Mouse (Mus musculus) liver, adult 10 weeks (tissue): Measurements from ENCODE around the gene Gm5142. TPM values are rescaled to one million over a fixed set of nuclear protein-coding genes. Genes with fewer than 3 reads are reported as not detected.

Source experiments
- polyA plus RNA-seq: library from polyadenylated mRNA; stranded (reverse); fragments of 350-450 nt; fragmentation: Illumina TruSeq; extraction: RNeasy Lipid Tissue Mini Kit (QIAGEN cat#74804); gene quantifications from one replicate; pipeline ENCODE4 v1.2.3, GENCODE M21; 2014; ENCODE audit warnings: low read depth, low replicate concordance

Gm5142 gene
- not detected for polyA plus RNA-seq

GRCm38 (mm10) chr14:59178649-59179048 is at the start of gene Gm5142:
TSS of gene Gm5142 (minus strand) at chr14:59178749.

GRCm38 (mm10) chr14:59200711-59201603 is 22.4 kb upstream of the Gm5142 start, which contains the start of gene Rcbtb1:
TSS of gene Rcbtb1 (plus strand) at chr14:59201209.

GRCm38 (mm10) chr14:59142793-59143192 is 35.8 kb downstream of the Gm5142 start, which contains the start of gene 1700129C05Rik:
TSS of gene 1700129C05Rik (minus strand) at chr14:59142893.

Other genes with a start within 250 kb of the Gm5142 start
- gene 1700129C05Rik, start 35.9 kb downstream of the Gm5142 start, polyA plus RNA-seq = not detected
- gene Rcbtb1, start 22.5 kb upstream of the Gm5142 start, polyA plus RNA-seq = 69.2 TPM
- gene Gm6904, start 81.5 kb upstream of the Gm5142 start, polyA plus RNA-seq = not detected
- gene Phf11a, start 118.8 kb upstream of the Gm5142 start, polyA plus RNA-seq = 0.50 TPM
- 3.7 TPM for gene Phf11b, start 162.6 kb upstream of the Gm5142 start, polyA plus RNA-seq
- gene Phf11d, start 186.7 kb upstream of the Gm5142 start, polyA plus RNA-seq = 6.5 TPM
- 5.9 TPM for gene Phf11c, start 216.6 kb upstream of the Gm5142 start, polyA plus RNA-seq